Mouse (Mus musculus): ENCODE data around the gene Isg15.

Isg15 gene

DNA sequence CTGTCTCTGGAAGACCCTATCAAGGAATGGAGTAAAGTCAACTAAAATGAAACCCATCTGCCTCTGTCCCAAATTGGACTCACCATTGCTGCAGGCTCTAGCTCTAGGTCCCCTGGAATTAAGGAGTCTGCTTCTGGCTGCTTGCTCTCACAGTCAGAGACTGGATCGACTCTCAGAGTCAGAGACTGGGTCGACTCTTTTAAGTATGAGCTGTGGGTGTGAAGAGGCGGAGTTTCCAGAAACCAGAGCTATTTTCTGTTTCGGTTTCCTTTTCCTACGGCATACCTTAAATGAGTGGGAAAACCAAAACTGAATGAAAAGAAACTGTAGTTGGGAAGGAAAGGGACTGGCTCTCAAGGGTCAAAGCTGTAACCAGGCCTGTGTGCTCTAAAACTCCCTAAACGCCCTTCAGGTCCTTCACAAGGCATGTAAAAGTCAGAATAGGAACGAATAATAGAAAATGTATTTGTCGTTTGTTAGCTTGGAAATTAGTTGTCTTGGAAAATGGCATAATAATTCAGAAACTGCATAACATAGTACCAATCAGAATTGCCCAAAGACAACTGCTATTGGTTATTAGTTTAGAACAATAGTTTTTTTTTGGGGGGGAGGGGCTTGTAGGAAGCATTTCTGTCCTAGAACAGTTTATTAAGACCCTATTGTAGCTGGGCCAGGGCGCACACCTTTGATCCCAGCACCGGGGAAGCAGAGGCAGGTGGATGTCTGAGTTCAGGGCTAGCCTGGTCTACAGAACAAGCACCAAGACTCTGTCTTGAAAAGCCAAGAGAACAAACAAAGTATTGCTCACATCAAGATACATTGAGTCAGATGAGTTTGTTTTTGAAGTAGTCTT lies at the start of gene Isg15:
Isg15 (minus strand) TSS at position 196 of the 853 bp plus-strand sequence.
- no peak for DNase-seq (ENCODE audit: low spot score in 2 of 2)

DNA sequence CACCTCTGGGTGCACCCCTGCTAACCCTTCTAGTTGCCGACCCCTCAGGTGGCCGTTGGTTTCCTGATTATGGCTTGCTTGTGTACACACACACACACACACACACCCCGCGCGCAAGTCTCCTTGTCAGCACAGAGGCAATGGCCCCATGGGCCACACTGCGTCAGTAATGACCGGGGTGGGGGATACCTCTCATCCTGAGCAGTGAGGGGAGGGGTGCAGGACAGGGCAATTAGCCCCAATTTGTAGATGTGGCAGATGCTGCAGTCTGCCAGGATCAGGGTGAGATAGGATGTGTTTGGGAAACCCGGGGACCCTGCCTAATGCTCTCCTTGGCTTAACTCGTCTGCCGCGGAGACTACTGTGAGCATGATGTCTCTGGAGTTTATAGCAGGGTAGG lies 48.9 kb upstream of the Isg15 start:
- DNase-seq (ENCODE audit: low spot score in 2 of 2) = no peak

DNA sequence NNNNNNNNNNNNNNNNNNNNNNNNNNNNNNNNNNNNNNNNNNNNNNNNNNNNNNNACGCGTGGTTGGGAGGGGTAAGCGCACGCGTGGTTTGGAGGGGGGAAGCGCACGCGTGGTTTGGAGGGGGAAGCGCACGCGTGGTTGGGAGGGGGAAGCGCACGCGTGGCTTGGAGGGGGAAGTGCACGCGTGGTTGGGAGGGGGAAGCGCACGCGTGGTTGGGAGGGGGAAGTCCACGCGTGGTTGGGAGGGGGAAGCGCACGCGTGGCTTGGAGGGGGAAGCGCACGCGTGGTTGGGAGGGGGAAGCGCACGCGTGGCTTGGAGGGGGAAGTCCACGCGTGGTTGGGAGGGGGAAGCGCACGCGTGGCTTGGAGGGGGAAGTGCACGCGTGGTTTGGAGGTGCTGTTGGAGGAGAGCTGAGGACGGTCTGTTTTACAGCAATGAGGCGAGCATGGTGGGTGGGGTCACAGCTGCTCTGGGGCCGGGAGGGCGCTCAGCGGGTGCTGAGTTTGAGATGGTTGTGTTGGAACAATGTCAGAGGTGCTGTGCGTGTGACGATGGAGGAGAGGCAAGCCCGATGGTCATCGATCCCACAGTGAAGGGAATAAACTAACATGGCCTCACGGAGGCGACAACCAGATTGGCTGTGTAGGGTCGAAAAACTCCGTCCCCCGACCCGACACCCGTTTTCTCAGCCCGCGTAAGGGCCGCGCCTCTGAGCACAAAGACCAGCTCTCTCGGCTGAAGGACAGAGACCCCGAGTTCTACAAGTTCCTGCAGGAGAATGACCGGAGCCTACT lies 36.2 kb upstream of the Isg15 start:
- no peak for DNase-seq (ENCODE audit: low spot score in 2 of 2)

- DNase-seq (ENCODE audit: low spot score in 2 of 2) = peak; percentile 80 to 89
Observed at GRCm38 (mm10) chr4:156235808-156236533, 35.4 kb upstream of the Isg15 start, which contains the start of gene Noc2l. Gene Noc2l, plus strand, starts transcription at chr4:156236010.

- no peak for DNase-seq (ENCODE audit: low spot score in 2 of 2)
Observed at GRCm38 (mm10) chr4:156235360-156235770, 34.7 kb upstream of the Isg15 start.

DNA sequence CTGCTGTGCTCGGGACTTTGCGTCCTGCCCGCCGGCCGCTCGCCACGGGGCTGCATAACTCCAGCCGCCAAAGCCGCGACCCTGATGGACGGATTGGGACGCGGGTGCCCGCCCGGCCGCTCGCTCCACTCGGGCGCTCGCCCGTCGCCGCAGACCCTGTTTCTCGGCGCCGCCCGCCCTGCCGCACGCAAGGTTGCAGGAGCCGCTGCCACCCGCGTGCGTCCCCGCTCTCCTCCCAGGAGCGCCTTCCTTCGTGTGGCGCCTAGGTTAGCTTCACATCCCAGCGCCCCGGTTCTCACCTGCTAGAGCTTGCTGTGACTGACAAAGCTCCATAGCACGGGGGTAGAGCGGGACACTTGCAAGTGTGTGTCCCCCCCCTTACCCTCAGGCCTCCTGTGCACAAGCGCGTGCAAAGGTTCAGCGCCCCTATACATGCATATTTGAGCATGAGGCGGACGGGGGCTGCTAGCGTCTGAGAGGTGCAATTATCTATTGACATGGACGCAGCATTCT lies 34.1 kb upstream of the Isg15 start, which contains the start of gene Plekhn1:
Plekhn1 (minus strand) TSS at position 157 of the 513 bp plus-strand sequence.
- peak; percentile 52 to 82 for DNase-seq (ENCODE audit: low spot score in 2 of 2)

- DNase-seq (ENCODE audit: low spot score in 2 of 2) = no peak
Observed at GRCm38 (mm10) chr4:156234021-156234501, 33.4 kb upstream of the Isg15 start.

DNA sequence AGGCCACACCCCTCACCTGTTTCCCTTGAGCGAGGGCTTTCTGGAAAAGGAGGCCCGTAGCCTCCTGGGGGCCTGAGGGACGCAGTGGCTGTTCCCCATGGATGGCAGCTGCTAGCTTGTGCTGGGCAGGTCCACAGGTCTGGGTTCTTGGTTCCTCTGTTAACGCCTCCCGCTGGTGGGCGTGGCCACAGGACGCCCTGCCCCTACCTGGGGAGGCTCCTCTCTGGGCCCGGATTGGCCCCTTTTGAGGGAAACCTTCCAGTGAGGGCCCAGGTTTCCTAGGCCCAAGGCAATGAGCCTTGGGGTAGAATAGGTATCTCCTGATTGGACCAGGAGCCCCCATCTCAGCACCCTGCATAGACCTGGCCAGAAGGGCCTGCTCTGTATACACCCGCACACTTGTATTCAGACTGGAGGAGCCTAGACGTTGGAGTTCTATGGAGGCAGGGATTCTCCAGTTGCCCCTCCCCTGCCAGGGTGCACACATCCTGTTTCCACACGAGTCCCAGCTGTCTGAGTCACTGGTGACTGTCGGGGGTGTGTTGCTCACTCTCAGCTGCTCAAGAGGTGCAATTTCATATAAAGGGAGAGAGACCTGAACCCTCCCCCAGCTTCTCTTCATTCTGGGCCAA lies 27.9 kb upstream of the Isg15 start:
- no peak for DNase-seq (ENCODE audit: low spot score in 2 of 2)

- no peak for DNase-seq (ENCODE audit: low spot score in 2 of 2)
Observed at GRCm38 (mm10) chr4:156227752-156228392, 27.3 kb upstream of the Isg15 start.

DNA sequence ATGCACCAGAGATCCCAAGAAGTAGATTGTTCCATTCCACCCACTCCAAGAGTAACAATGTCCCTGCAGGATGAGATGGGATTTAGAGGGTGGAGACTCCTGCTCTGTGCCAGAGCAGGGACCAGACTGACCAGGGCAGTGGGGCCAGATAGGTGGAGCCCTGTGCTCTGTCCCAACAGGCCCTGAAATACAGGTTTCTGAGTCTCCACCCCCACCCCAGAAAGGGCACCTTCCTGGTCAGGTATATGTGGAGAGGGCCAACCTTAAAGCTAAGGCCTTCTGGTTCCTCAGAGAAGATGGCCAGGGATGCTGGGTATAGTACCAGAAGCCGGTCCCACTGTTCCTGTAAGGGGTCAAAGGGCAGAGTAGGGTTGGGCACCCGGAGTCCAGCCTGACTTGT lies 23.7 kb upstream of the Isg15 start:
- no peak for DNase-seq (ENCODE audit: low spot score in 2 of 2)

- no peak for DNase-seq (ENCODE audit: low spot score in 2 of 2)
Observed at GRCm38 (mm10) chr4:156219936-156220335, 19.3 kb upstream of the Isg15 start.

DNA sequence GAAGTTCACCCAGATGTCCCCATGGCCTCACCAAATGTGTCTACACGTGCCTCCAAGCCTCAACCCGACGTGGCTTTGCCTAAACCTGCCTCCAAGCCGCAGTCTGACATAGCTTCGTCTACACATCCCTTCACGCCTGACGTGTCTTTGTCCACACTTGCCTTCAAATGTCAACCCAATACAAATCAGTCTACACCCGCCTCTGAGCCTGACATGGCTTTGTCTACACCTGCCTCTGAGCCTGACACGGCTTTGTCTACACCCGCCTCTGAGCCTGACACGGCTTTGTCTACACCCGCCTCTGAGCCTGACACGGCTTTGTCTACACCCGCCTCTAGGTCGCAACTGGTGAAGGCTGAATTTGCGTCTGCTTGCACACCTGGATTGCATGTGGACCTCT lies 17.2 kb upstream of the Isg15 start:
- no peak for DNase-seq (ENCODE audit: low spot score in 2 of 2)

DNA sequence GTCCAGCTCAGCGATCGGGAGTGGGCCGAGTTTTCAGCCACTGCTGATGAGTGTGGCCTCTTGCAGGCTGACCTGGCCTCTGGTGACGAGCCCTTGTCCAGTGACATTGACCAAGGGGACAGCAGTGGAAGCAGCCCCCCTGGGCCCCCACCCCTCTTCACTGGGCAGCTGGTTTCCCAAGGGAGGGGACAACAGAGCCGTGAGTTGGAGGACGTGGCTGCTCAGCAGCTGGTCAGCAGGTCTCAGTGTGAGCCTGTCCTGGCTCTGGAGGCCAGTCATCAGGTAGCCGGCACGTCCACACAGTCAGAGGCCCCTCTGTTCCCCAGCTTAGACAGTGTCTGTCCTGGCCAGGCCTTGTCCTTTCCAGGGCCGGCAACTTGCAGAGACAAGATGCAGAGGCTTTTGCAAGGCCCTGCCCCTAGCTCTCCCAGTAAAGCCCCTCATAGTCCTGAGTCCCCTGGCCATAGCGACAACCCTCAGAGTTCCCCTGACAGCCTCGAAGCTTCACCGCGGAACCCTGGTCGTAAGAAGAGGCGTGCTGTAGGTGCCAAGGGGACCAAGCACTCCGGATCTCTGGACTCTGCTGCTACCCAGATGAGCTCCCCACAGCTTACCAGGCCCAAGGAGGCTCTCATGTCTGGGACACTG lies 16.5 kb upstream of the Isg15 start:
- DNase-seq (ENCODE audit: low spot score in 2 of 2) = no peak

GRCm38 (mm10) chr4:156216196-156216595 lies 15.6 kb upstream of the Isg15 start:
- no peak for DNase-seq (ENCODE audit: low spot score in 2 of 2)

DNA sequence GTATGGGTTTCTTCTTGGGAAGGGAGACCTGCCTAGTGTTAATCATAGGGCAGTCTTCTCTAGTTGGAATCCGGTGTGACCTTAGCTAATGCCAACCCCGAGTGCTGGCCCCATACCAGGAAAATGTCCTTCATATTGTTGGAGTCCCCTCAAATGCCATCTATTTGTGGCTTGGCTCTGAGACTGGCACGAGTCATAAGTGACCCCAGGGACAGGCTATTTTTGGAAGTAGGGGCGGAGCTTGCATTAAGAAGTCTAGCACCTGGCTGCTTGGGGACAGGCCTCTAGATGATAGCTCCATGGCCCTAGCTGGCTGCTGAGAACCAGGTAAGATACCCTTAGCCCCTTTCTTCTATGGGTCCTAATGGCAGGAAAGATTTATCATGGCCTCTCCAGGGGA lies 15.0 kb upstream of the Isg15 start, which contains the start of gene Perm1:
Perm1 (plus strand) TSS at position 220 of the 400 bp plus-strand sequence.
- DNase-seq (ENCODE audit: low spot score in 2 of 2) = no peak

DNA sequence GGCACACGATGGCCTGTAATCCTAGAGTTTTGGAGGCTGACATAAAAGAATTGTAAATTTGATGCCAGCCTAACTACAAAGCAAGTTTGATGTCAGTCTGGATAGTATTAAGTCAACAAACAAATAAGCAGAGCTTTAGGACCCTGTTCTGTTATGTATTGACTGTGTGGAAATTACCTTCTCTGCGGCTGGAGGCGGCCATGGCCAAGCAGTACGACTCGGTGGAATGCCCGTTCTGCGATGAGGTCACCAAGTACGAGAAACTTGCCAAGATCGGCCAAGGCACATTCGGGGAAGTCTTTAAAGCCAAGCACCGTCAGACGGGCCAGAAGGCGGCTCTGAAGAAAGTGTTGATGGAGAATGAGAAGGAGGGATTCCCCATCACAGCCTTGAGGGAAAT lies 12.5 kb upstream of the Isg15 start:
- no peak for DNase-seq (ENCODE audit: low spot score in 2 of 2)

GRCm38 (mm10) chr4:156209963-156210635 lies 9.5 kb upstream of the Isg15 start:
- DNase-seq (ENCODE audit: low spot score in 2 of 2) = no peak

GRCm38 (mm10) chr4:156208872-156209271 lies 8.3 kb upstream of the Isg15 start:
- DNase-seq (ENCODE audit: low spot score in 2 of 2) = no peak

GRCm38 (mm10) chr4:156203413-156204131 lies 3.0 kb upstream of the Isg15 start:
- peak in 1 of 2 experiments; percentile 27 for DNase-seq (ENCODE audit: low spot score in 2 of 2)
